Mouse (Mus musculus): Measurements from ENCODE around the gene Rnf115.
"Not testable (repeated sequence)": the region's sequence is repeated elsewhere in the genome, so short reads cannot be mapped to it uniquely, and the experiment has no call there.

Gene Rnf115

DNA sequence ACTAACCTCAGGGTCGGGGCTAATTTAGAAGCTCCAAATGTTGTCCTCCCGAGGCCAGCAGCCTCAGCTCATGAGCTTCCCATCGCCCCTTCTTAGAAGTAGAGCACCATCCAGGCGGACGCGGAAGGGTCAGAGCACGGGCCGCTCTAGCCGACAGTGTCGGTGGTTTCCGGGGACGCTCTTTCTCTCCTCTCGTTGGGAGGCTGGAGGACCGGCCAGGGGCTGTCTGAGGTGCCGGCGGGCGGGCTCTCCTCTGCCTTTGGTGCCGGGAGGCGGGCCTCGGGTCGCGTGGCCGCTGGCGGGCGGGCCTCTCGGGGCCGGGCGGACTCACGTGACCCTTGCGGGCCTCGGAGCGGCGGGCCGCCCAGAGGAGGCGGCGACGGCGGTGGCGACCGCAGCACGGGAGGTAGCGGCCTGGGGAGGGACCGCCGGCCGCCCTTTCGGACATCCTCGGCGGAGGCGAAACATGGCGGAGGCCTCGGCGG is at the start of gene Rnf115, which contains the start of gene Polr3c:
Gene Rnf115, plus strand, starts transcription at position 322 of the 485 bp plus-strand sequence.
Gene Polr3c, minus strand, starts transcription at position 286 of the 485 bp plus-strand sequence.
- DNase-seq: peak; percentile 97 to 98

DNA sequence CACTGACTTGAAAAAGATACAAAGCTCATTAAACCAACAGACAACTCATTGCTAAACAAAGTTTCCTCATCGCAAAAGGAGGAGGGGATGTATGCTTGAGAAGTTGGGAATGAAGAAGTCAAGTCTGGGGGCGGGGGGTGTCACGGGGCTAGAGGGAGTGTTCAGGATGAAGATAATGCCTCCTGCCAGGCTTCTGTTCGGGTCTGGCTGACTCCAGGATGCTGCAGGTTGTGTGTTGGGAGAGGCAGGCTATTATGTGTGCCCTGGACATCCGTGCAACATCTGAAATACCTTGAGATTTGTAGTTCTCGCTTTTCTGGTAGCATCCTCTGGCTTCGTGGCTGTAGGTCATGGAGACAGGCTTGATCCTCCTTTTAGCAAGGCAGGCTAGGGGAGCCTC is 49.0 kb upstream of the Rnf115 start:
- no peak for DNase-seq

DNA sequence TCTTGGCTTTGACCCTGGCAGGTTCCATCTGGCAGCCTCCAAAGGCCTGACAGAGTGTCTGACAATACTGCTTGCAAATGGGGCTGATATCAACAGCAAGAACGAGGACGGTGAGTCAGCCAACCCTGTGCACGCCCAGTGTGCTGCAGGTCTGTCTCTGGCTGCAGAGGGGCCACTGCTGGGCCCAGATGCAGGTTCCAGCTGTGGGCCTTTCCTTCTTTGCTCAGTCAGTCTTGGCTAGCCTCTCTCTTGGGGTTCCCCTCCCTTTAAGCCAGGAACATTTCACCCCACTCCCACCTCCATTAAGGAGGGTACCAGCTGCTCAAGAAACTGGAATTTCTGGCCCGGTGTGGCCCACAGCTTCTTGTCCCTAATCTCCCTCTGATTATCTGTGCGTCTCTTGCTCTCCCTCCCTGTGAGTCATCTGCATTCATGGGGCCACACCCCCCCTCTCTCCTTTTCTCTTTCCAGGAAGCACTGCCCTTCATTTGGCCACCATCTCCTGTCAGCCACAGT is 48.2 kb upstream of the Rnf115 start:
- no peak for DNase-seq

DNA sequence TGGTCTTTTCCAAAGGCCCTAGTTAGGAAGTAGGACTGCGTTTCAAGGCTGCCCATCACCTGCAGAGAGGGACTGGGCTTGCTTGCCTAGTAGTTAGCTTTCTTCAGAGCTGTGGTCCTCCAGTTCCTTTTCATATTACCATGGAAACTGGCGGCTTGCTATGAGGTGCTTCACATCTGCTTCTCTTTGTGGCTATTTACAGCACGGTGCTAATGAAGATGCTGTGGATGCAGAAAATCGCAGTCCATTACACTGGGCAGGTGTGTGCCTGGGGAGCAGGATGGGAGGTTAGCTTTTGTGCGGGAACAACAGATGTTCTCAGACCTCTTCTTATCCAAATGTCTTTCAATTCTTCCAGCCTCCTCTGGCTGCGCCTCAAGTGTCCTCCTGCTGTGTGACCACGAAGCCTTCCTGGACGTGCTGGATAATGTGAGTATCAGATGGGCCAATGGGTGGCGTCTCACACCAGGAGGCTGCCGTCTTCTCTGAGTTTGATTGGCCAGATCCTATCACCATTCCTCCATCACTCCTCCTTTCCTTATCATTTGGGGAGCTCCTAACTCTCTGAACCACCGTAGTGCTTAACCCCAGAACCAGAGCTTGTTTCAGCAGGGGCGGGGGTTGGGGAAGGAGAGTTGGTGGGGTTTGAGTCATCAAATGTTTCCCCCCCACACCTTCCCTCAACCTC is 47.1 kb upstream of the Rnf115 start:
- DNase-seq: no peak

DNA sequence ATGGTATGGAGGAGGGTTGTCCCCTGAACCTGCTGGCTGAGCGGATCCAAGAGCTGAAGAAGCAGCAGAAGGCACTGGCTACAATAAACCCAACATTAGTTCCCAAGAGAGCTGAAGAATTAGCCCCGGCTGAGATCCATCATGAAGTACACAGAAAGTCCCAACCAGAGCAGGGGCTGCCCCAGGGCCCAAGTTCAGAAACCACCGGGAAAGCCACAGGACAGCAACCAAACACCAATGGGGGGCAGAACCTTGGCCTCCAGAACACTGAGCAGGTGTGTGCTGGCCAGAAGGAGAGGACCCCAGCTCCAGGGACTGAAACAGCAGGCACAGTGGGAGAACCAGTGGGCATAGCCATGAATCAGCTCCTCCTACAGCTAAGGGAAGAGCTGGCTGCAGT is 44.0 kb upstream of the Rnf115 start:
- DNase-seq: no peak

DNA sequence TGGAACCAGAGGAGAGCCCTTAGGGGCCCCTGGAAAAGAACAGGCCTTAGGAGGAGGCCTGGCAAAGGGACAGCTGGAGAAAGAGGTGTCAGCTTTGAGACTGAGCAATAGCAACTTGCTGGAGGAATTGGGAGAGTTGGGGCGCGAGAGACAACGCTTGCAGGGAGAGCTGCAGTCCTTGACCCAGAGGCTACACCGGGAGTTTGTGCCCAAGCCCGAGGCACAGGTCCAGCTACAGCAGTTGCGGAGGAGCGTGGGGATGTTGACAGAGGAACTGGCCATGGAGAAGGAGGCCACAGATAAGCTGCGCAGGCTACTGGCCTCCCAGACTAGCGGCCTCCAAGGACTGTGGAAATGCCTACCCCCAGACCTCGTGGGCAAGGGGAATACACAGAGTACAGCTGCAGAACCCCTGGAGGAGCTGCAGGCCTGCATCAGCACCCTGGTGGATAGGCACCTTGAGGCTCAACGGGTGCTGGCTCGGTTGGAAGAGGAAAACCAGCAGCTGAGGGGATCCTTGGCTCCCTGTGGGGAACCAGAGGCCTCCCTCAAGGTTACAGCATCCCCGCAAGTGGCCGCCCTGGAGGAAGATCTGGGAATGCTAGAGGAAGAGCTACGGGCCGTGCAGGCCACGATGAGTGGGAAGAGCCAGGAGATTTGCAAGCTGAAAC is 43.2 kb upstream of the Rnf115 start:
- no peak for DNase-seq

DNA sequence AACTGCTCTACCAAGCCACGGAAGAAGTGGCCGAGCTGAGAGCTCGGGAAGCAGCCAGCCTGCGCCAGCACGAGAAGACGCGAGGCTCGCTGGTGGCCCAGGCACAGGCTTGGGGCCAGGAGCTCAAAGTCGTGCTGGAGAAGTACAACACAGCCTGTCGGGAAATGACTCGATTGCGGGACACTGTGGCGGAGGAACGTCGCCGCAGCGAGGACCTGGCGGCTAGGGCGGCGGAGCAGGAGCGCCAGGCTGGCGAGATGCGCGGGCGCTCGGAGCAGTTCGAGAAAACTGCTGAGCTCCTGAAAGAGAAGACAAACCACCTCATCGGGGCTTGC is 42.7 kb upstream of the Rnf115 start:
- DNase-seq: peak in 1 of 2 experiments; percentile 35

DNA sequence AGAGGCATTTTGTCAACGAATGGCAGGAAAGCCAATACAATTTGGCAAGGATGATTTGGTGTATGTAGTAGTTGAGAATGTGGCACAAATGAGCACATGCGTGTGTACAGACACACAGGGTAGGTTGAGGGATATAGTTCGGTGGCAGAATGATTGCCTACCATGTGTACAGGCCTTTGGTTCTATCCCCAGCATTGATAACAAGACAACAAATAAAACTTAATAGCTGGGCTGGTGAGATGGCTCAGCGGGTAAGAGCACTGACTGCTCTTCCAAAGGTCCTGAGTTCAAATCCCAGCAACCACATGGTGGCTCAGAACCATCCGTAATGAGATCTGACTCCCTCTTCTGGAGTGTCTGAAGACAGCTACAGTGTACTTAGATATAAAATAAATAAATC is 41.4 kb upstream of the Rnf115 start:
- not testable (repeated sequence) for DNase-seq

DNA sequence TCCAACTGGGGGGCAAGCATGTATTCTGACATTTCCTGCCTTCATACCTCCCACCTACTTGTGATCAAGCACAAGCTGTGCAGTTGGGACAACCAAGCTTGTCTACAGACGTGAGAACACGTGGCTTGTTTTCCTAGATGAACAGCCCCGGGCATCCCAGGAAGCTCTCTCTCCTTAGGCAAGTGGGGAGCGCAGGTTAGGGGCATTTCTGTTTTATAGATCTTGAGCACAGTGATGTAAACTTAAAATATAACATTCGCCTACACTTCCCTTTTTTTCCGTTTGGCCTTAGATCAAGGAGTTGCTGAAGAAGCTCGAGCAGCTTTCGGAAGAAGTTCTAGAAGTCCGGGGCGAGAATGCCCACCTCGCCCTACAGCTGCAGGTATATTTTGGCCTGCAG is 38.6 kb upstream of the Rnf115 start:
- no peak for DNase-seq

DNA sequence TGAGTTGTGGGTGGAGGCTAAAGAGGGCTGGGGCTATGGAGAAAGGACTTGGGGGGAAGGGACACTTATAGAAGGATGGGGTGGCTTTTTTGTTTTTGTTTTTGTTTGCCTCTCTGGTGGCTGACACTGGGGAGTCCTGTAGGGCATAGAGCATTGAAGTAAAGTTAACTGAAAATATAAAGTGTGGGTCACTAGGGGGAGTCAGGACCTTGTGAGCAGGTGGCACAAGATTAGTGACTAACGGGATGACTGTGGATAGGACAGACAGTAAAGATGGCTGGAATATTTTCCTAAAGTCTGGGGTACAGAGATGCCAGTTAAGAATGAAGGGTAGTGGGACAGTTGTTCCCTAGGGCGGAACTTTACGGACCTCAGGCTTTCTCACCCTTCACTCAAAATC is 37.2 kb upstream of the Rnf115 start:
- DNase-seq: no peak

DNA sequence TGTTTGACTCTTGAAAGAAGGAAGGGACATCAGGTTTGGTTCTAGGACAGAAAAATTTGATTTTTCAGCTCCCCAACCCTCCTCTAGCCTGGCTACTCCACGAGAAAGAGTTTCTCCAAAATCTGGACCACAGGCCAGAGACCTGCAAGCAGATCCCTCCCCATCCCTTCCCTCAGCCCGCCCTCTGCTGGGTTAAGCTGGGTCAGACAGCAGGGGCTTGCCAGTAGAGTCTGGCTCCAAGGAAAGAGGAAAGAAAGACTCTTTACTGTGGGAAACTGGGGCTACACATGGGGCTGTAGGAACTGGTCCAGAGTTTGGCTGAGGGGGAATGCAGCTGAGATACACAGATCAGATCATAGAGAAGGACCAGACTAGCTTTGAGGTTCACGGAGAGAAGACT is 35.0 kb upstream of the Rnf115 start:
- DNase-seq: no peak

DNA sequence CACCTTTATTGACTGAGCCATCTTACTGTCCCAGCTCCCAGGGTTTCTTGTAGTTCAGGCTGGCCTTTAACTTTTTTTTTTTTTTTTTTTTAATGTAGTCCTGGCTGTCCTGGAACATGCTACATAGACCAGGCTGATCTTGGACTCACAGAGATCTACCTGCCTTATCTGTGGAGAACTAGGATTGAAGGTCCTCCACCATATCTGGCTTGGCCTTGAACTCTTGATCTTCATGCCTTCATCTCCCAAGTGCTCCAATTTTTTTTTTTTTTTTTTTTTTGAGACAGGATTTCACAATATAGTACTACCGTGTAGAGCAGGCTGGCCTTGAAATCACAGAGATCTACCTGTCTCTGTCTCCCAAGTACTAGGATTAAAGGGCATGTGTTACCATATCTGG is 33.9 kb upstream of the Rnf115 start:
- no peak for DNase-seq

DNA sequence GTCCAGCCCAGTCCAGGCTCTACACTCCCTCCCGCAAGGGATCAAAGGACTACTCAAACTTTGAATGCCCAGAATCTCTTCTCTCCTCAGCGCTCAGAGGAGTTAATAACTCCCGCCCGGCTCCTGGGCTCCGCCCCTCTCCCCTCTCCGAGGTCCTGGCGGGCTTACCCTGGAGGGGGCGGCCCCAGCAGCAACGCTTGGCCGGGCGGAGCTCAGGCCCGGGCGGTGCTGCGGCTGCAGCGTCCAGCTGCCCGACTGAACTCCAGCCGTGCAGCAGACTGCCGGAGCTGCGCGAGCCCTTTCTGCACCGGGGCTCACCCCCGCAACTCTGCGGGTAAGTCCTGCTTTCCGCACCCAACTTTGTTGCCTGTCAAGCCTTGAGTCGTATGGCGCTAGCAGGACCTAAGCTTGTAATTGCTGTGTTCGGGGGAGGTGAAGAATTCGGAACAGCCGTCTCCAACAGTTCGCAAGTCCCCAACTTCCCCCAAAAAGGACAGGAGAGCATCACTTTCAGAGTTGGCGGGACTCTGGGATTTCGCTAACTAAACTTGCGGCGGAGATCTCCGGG is 31.2 kb upstream of the Rnf115 start, which contains the start of gene Pias3:
Gene Pias3, plus strand, starts transcription at position 187 of the 568 bp plus-strand sequence.
- peak; percentile 91 to 94 for DNase-seq

DNA sequence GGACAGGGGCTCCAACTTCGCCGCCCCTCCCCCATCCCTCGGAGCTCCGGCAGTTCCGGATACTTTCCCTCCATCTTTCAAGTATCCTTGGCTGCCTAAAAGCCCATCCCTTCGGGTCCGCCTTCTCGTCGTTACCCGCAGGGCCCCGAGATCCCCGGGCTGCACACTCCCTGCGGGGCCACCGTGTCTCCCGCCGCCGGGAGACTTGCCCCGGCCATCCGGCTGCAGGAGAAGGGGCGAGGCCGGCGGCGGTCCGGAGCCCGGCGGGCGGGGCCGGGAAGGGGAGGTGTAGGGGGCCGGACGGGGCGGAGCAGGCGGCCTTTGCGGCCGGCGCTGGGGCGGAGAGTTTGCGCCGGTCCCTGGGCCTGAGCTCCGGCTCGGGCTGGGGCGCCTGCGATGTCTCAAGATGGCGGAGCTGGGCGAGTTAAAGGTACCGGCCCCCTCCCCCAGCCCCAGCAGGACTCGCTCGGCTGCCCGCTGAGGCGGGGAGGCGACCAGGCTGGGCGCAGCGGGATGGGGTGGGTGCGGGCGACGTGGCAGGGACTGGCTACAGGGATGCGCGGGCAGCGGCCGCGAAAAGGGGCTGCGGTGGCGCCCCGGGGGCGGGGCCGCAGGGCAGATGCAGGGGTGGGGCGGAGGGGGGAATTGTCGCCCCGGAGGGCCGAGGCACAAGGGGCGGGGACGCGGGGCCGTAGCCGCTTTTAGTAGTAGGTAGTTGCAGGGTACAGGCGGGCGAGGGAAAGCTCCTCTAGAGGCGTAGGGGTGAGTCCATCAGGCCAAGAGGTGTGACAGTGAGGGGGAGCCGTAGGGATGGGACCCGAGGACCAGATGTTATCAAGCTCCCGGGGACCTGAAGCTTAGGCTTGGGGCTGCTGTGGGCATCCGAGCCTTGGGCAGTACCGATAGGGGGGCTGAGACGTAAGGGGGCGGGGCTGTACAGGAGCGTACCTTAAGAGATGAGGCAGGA is 30.4 kb upstream of the Rnf115 start:
- DNase-seq: peak; percentile 92 to 95

DNA sequence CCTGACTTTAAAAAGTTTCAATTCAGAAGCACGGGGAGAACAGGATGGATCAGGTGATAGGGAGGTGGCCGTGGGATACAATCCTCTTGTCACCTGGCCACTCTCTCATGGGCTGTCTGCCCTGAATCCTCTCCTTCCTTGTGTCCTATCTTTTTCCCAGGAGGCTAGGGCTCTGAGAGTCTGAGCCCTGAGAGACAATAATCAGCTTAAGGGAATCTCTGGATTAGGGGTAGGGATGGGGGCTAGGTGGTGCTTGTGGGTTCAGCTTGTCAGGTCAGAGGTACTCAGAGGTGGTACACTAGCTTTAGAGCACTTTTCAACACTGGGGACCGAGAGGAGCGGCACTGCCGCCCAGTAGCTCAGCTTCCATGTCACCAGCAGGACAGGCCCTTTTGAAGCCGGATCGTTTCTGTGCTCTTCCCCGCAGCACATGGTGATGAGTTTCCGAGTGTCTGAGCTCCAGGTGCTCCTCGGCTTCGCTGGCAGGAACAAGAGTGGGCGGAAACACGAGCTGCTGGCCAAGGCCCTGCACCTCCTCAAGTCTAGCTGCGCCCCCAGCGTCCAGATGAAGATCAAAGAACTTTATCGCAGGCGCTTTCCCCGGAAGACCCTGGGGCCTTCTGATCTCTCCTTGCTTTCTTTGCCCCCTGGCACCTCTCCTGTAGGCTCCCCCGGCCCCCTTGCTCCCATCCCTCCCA is 28.3 kb upstream of the Rnf115 start:
- no peak for DNase-seq

DNA sequence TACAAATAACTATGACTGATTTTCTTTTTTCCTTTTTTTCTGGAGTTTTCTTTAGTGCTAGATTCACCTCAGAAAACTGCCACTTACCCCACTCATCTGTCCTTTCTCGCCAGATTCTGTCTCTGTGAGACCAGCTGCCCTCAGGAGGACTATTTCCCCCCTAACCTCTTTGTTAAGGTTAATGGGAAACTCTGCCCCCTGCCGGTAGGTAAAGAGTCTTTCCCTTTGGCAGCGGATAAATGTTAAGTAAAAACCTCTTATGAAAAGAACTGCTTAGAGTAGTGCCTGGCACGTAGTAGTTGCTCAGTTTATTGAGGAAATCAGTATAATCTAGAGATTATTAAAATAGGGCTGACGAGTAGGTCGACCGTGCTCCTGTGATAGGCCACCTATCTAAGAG is 27.1 kb upstream of the Rnf115 start:
- DNase-seq: peak; percentile 22 to 73

DNA sequence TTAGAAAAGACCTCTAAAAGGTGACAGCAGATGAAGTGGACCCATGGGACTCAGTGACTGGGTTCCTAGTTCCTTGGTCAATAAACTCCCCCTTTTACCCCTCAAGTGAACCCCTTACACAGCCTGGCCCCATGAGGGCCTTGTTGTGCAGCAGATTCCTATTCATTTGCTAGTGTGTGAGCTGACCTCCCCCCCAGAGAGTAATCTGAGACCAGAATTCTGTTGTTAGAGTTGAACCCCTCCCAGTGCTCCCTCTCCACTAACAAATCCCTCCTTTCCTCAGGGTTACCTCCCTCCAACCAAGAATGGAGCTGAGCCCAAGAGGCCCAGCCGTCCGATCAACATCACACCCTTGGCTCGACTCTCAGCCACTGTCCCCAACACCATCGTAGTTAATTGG is 26.5 kb upstream of the Rnf115 start:
- no peak for DNase-seq

DNA sequence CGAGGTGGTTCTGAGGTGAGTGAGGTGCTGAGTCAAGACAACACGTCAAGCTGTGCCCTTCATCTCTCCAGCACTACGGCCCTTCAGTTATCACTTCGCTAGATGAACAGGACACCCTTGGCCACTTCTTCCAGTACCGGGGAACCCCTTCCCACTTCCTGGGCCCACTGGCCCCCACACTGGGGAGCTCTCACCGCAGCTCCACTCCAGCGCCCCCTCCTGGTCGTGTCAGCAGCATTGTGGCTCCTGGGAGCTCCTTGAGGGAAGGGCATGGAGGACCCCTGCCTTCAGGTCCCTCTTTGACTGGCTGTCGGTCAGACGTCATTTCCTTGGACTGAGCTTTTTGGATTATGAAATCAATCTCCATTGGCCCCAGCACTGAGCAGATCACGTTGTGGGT is 22.7 kb upstream of the Rnf115 start:
- peak in 1 of 2 experiments; percentile 70 for DNase-seq

DNA sequence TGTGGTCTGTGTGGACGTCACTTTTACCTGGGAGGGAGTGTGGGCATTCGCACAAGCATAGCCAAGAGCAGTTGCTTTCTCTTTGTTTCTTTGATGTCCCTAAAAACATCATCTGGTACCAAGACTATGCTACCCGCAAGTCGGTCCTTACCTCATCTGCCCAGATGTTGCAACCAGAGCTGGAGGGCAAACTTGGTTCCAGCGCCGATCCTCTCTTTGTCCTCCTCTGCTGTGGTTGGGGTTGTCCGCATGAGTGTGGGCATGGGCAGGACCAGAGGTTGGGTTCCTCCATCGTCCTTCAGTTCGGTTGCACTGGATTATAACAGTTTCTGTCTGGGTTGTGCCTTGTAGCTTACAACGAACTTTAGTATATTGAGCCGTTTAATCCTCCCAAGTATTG is 21.2 kb upstream of the Rnf115 start:
- no peak for DNase-seq

DNA sequence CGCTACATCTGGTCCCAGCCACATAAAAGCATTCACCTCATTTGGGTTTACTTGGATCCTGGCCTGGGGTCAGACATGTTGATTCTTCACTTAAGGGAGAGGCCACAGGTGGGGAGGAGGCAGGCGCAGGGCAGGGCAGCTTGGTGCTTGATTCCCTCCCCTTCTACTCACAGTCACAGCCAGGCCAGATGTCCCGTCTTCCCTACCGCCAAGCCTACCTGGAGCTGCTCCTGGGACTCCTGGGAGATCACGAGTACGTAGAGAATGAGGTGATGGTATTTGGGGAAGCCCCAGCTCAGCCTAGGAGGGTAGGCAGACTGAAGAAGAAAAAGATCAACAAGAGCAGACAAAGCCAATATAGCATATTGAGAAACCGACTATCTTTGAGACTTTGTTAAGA is 20.5 kb upstream of the Rnf115 start:
- DNase-seq: no peak

DNA sequence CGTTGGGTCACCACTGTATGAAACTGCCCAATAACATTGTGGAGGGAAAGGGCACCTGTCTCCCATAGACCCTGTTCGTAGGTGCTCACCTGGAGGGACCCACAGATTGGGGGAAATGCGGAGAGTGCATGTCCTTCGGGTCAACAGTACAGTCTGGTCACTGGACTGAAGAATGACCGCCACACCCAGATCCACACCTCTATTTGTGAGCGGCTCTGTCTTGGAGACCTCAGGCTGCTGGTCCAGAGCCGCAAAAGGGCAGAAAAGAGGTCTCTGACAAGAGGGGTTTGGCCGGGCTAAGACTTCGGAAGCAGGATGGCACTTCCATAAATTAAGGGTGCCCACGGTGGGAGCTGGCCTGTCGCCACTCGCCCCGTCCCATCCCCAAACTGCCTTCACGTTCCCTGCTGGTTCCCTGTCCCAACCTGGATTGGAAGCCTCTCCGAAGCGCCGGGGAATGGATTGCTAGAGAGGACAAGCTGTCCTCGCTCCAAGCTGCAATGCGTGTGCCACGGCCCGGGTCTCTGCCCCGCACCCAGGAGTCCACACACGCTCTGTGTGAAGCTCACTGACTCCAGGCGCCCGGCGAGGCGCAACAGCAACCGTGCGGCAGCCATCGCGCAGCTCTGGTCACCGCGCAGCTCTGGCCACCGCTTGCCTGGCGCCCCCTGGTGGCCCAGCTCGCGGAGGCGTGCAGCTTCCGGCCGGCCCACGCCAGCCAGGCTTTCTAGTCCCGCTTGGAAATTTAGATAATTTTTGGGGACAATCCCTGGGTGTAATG is 19.4 kb upstream of the Rnf115 start, which contains the start of gene Nudt17:
Gene Nudt17, minus strand, starts transcription at position 660 of the 781 bp plus-strand sequence.
- peak; percentile 79 to 95 for DNase-seq

Measured in kidney, postnatal 36 days (tissue).